Mouse (Mus musculus) NIH3T3 (cell line): ENCODE data around the gene Sec14l2.

ENCODE experiments used
- DNase-seq: peaks from one replicate; pipeline ENCODE4 v3.0.0-alpha.2; 2012; ENCODE audit warnings: low read depth

Sec14l2 gene

DNA sequence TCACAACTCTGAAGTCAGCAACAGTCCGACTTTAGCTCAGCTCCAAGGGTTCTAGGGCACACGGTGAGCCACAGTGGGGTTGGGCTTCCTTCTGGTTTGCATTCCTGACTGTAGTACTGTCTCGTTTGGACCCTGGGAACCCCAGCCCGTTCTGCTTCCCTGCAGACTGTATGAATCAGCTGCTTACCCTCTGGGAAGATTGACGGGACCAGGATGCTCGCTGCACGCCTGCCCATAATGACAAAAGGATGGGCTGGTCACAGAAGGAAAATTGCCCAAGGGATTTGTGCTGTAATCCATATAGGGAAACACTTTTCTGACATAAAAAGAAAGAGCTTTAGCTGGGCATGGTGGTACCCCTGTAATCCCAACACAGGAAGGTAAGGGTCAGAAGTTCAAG lies 24.4 kb downstream of the Sec14l2 start:
- no peak for DNase-seq

DNA sequence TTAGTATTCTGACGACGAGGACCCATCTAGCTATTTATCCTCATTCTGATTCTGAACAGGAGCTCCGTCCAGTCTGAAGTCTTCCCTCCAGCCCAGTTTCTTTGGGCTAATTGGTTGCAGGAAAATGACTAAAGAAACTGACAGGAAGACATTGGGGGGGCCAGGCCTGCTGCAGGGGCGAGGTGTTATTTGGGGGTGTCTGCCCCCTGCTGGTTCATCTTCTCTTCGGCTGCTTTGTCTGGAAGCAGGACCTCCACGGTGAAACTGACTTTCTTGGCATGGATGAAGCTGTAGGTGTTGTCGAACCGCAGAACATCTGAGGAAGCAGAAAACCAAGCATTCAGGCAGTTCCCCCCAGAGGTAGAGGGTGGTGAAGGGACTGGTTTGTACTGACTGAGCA lies 25.1 kb downstream of the Sec14l2 start:
- peak; percentile 35 for DNase-seq

DNA sequence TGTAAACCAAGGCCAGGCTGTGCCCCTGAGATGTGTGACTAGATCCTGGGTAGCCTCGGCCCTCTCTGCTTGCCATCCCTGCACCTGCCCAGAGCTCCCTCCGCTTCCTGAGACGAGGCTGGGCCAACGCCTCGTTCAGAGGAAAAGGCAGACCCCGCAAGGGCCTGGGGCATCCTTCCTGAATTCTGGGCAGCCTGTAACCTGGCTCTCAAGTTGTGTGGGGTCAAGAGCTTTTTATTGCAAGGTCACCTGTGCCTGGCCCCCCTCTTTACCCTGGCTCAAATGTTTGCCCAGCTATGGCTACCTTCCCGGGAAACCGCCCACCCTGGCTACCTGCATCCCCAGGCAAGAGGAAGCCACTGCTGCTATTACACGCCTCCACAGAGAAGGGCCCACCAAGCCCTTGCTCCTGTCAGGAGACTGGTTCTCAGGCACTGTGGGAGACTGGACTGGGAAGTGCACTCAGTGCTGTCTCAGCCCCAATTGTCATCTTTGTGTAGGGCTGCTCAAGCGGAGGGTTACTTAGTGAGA lies 26.1 kb downstream of the Sec14l2 start:
- no peak for DNase-seq

DNA sequence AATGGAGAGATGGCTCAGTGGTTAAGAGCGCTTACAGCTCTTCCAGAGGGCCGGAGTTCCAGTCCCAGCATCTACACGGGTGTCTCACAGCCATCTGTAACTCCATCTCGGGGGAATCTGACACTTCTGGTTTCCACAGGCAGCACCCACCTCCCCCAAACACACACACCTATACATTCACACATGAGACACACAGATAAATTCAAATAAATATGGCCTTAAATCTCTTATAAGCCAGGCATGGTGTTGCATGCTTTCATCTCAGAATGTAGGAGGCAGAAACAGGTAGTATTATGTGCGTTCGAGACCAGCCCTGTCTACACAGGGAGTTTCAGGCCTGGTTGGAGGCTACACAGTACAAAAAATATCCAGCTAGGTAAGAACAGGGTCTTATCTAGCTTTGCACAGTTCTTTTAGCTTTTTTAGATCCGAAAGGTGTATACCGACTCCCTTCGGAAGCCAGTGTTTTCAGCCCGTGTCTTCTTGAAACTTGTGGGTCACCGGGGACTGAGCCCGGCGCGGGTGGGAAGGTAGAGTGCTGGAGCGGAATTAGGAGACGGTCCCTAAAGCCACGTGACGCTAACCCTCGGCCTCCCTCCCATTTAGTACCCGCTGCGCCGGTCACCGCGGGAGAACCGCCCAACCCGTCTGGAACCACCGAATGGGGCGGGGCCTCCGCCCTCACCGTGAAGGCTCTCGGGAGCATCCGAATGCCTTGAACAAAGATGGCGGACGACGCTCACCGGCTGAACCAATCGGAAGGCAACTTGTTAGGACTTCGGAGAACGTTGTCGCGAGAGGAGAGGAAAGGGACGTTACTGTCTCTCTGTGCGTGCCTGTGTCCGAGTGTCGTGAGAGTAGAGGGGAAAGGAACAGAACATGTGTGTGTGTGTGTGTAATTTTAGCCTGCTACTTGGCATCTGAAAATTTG lies 26.9 kb downstream of the Sec14l2 start:
- peak; percentile 99 for DNase-seq

DNA sequence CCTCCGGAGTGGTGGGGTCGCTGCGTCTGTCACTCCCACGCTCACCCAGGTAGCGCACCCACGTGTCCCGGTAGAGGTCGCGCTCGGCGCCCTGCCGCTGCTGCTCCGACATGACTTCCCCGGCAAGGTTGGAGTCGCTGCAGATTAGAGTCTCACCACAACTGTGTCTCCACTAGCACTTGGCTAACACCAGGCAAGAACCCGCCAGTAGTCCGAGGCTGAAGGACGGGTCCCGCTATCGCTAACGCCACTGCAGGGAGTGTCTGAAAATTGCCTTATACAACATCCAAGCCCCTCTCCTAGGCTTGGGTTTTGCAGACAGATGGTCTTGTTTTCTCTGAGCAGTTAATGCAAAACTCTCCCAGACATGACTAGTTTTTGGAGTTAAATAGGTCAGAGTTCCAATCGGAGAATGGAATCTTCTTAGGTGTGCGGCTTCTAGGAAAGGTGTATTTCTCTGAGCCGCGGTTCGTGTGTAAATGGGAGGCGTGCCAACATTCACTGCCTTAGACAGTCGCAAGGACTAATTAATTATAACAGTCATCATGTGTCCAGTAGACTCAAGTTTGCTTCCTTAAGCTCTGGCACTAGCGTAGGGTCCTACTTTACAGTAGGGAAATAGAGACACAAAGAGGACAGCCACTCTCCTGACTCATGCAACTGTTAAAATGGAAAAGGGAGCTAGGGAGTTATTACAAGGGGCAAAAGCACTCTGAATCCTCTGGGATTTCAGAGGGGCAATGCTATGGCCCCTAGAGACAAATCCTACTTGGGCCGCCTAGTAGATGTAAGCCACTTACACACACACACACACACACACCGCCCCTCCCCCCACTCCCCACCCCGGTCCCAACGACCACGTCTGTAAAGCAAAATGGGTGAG lies 27.8 kb downstream of the Sec14l2 start, which contains the start of gene Mtfp1:
Gene Mtfp1, minus strand, starts transcription at position 275 of the 883 bp plus-strand sequence.
- no peak for DNase-seq

DNA sequence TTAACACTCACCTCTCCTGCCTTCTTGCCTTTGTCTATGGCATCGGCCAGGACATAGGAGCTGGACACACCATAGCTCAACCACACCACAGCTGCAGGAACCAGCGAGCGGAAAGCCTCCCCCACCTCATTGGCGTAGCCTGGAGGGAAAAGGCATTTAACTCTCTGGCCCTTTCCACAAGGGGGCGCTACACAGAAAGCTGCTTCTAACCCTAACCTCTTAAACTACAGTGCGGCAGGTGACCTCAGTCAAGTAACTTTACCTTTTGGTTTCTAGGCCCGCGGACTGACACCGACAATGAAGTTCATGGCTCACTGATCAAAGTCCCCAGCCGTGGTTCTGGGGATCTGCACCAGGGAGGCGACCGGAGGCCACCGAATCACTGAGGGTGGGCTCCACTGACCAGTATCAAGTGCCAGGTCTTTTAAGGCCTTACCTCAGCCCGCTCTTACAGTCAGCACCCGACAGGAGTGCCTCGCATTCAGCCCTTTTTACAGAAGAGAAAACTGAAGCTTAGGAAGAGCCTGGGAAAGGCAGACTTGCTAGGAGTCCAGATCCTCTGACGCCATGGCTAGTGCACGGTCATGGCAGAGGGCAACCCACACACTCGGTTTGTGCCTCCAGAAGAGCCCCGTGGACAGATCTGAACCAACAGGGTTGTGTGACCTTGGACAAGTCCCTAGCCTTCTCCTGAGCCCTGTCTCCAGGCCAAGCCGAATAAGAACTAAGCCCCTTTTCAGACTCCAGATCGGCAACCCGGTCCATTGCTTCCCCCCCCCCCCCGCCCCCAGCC lies 28.6 kb downstream of the Sec14l2 start:
- peak; percentile 41 for DNase-seq

DNA sequence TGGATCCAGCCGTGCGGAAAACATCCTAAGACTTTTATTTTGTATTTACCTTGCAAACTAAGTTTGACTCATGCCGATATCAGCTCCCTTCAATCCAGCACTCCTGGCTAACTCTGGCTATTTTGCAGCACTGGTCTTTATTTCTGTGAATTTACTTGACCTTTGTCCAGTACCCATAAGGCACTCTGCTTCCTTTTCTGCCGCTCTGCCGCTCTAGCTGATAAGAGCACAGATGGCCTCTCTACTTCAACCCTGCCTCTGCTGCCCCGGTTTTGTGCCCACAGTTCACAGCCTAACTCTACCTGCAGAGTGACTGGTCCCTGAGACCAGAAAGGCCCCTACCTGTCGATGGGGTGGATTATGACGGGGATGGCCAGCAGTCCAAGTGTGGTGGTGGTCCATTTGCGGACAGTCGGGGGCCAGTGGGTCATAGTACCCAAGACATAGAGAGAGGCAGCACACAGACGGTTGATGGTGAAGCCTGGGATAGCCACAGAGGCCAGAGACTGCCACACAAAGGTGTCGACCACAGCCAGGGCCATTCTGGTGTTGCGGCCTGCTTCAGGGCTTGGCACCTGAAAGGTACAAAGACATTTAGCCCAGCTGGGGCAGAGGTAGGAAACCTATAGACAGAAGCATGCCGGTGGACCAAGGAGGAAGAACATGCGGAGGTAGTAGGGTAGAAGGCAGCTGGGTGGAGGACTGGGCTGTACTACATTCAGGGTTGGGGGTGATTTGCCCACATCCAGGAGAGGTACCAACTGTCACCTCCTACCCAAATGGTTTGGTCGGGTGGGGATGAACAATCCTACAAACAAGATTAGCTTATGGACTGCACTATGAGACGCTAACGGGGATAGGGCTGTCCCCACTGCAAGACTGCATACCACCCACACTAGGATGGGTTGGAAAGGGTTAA lies 29.5 kb downstream of the Sec14l2 start:
- no peak for DNase-seq

DNA sequence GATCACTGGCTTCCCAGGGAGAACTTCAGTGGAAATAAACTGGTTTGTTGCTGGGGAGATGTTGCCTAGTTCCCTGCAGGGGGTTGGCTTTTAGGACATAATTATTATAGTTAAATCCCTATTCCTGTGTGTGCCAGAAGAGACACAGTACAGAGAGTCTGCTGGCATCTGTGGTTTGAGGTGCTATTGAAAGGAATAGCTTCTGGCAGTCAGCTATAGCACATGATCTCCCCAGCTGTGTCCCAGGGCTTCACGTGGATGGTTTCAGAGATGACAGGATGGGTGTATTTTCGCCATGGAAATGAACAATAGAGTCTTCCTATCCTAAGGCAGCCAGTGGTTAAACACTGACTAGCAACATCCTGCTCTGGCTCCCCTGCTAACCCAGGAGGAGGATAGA lies 35.9 kb downstream of the Sec14l2 start:
- DNase-seq = no peak

DNA sequence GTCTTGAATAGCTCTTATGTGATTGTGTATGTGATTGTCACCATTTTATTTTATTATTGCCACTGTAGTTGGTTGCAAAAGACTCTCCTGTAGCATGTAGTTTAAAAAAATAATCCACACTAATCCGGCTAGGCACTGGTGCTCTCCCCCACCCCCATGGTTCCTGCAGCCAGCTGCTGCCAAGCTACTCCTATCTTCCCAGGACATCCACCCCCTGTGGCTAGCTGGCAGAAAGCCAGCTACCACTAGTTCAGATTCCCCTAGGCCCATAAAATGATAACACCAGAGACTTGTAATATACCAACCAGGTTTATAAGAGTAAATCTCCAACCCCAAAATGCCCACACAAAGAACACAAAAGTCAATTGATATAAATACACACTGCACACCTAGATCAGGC lies 37.0 kb downstream of the Sec14l2 start:
- DNase-seq = no peak

DNA sequence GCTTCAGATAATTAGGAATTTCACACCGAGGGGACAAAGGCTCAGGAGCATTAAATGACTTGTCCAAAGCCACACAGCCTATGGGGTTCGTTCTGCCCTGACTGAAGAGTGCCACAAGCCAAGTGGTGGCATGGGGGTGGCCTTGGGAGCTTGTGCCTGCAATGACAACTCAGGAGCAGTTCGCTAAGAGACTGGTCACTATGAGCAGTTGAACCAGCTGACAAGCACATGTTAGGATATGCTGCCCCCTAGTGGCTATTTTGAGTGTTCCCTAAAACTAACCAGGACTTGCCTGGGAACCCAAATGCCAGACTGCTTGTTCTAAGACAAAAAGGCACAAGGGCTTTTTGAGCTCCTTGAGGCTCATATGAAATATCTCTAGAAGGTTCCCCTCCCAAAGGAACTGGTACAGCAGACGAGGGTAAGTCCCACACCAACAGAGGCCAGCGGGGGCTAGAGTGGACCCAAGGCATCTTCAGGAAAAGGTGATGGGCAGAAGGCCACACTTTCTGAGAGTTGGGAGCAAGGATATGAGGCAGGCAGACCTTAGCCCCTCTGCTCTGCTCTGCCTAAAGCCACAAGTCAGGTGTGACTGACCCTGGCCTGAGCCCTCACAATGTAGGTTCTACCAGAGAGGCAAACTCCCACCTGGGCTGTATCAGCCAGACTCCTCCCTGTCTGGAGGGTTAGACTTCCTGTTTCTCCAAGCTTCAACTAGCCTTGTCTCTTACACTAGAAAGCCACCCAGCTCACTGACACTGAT lies 39.7 kb downstream of the Sec14l2 start:
- DNase-seq = peak; percentile 88

DNA sequence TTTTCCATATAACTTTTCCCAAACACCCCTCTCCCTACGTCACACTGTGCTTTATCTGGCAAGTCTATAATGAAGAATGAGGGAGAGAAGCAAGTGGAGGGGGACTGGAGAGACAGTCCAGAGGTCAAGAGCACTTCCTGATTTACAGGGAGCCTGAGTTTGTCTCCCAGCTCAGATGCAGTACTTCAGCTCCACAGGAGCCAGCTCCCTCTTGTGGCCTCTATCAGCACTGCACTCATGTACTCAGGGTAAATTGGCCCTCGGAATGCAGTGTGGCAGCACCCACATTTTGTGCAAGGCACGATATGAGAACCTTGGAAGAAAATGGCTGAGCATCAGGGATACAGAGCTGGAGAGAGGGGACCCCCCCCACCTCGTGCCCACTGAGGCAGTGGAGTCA lies 43.0 kb downstream of the Sec14l2 start:
- peak; percentile 79 for DNase-seq

DNA sequence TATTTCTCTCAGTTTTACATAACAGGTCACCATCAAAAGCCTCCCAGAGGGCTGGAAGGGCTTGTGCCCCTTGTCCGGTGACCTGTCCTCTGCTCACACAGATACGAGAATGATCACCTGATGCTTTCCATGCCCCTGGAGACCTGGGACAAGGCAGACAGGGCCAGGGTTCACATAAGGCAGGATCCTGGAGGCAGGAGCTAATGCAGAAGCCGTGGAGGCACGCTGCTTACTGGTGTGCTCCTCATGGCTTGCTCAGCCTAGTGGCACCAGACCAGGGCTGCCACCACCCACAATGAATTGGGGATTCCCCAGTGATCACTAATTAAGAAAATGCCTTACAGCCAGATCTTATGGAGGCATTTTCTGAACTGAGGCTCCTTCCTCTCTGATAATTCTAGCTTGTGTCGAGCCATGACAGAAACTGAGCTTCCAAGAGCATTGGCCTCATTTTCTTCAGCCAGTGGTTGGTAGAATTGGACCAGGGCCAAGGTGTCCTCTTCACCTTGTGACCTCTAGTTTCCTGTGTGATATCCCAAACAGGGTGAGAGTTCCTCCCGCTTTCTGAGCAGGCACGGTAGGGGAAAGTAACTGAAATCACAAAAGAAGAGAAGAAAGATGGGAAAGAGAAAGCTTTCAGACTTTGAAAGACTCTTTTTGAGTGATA lies 44.8 kb downstream of the Sec14l2 start:
- DNase-seq = no peak

DNA sequence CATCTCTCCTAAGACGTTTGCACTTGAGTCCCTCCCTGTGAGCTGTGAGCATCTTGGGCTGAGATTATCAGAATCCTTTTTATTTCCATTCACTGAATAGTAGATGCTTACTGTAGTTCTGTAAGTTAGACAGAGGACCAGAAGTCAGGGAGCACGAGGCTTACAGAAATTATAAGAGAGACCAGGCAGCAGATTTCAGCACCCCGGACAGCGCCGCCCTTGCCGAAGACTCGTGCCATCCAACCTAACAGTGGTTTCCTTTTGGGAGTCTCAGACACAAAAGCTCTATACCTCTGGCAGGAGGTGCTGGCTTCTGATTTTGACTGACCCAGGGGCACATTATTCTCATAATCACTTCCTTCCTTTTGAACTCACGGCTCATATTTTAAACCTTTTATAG lies 46.6 kb downstream of the Sec14l2 start:
- peak; percentile 86 for DNase-seq

DNA sequence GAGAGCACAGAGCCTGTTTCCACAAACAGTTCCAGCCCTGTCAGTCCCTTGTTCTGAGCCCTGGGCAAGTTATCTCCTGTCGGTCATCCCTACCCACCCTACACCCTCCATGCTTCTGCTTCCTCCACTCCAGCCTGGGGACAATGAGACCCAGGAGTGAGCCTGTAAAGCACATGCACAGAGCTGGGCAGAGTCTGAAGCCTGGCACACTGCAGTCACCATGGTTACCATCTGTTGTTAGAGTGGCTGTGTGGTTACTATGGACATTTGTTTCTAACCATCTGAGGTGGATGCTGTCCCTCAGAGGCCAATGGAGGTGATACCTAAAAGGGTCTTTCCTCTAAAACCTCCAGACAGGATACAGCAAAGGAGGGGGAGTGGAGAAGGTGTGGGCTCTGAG lies 53.6 kb downstream of the Sec14l2 start:
- DNase-seq = no peak

DNA sequence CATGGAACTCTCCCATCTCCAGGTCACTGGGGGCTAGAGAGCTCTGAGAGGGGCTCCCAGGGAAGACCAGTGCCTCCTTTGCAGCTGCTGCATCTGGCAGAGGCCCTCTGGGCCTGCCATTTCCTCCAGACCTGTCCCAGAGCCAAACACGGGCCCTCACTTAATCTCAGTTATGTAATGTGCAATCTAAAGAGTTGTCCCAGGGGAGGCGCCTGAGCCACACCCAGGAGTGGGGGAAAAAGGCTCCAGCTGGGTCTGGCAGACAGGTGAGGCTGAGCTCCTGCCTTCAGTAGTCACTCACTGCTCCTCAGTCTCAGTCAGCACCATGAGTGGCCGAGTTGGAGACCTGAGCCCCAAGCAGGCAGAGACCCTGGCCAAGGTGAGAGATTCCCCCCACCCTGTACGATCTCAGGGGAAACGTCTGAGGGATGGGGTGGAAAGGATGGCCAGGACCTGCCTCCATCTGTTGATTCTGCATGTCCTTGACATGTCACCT lies 58.5 kb downstream of the Sec14l2 start, which contains the start of gene Sec14l3:
Gene Sec14l3, plus strand, starts transcription at position 215 of the 496 bp plus-strand sequence.
- no peak for DNase-seq

DNA sequence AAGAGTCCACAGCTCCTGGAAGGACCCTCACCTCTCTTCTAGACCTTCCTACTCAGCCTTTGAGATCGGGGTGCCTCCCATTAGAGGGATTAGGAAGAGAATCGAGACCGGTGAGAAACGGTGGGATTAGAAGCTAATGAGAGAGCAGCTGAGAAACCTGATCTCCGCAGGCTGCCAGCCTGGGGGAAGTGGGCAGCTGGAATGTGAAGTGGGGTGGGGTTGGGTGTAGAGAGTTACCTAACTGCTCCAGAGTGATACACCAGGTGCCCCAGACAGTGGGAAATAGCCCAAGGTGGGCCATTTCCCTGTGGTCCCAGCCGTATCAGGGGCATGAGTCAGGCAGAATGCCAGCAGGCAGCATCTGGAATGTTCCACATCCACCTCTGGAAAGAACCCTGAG lies 60.2 kb downstream of the Sec14l2 start:
- DNase-seq = no peak

DNA sequence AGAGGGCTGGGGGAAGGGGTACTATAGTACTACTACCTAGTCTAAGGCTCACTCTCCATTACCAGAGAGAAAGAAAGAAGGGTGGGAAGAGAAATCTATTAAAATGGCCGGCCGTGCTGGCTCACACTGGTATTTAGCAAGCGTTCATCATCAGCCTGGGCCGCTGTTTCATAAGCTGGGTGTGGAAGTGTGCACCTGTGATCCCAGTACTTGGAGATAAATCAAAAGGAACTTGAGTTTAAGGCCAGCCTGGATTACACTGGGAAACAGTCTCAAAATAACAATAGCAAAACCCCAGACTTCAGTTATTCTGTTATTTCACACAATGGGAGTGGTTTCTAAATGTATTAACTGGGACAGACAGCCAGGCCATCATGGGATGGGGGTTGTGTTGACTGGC lies 60.7 kb downstream of the Sec14l2 start:
- no peak for DNase-seq

DNA sequence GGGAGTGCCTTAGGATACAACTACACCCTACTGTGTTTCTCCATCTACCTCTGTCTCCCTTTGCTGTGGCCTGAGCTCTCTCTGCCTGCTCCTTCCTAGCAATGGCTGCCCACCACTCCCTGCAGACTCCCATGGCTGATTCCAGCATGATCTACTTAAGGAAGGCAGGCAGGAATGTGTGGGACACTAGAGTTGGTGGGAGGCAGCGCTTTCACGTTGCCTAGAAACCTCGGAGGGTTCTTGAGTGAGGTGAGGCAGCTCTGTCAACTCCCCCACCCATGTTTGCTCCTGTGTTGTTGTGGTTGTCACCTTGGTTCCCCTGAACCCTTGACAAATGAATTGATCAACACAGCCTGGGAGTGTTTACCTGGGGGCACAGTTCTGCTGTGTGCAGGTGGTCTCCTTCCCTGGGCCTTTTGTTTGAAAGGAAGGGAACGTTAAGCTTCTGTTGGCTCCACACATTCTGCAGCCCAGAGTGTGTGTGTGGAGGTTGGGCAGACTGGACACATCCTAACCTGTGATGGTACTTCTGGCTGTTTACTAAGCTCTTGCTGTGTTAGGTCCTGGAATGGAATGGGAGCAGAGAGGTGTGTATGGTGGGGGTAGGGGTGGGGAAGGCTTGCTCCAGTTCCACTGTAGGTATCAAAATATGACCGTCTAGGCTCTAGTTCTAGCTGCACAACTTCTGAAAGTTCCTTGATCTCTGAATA lies 62.2 kb downstream of the Sec14l2 start:
- DNase-seq = no peak
